ENCODE assay signal across 8 mouse cellular contexts in the genomic region with DNA sequence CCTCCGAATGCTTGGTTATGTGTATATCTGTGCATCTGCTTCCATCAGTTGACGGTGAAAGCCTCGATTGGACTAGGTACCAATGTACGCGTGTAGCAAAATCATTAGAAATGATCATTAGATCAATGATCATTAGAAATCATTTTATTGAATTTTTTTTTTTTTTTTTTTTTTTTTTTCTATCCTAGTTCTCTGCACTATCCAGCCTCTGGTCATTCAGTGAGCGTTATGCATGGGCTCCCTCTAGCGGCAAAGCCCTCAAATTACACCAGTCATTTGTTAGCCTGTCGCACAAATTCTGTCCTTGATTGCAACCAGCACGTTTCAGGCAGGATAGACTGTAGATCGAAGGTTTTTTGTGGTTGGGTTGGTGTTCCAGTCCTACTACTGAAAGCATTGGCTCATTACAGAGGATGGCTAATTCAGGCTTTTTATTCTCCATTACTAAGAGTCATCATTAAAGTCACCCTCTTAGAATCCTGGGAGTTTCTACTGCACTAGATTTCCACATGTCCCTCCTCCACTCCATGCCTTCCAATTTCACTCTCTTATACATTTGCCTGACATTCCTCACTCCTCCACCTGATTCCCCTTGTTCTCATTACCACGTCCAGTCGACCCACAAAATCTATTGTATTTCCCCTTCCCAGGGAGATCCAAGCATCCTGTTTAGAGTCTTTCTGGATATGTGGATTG. TPM values are rescaled to one million over a fixed set of nuclear protein-coding genes. Genes with fewer than 3 reads are reported as not detected.
DNase-seq lines count a peak whose midpoint lies in the region; ATAC-seq and TF ChIP-seq lines count a peak whose summit lies in the region.

No protein-coding gene starts in this region.

- TF ChIP-seq CTCF in lung, adult 2 months (IDR thresholded peaks at IDR 0.05; ENCODE audit: insufficient read depth, low read length) = peak; percentile 63

- peak; percentile 96 for ATAC-seq in frontal cortex, adult (ENCODE audit: low TSS enrichment)

- H3K4me3 ChIP-seq in lung, adult 2 months (replicated peaks; ENCODE audit: extremely low read depth, low read depth, low read length) = no peak overlapping the region

- TF ChIP-seq POLR2A in lung, adult 2 months (IDR thresholded peaks at IDR 0.05; ENCODE audit: borderline replicate concordance, extremely low read depth, low read depth, low read length) = no peak

- peak; percentile 70 to 73 for DNase-seq in B cell, adult 2 months
- peak; percentile 76 for DNase-seq in ES-CJ7 (ENCODE audit: low read depth, low spot score)
- peak; percentile 47 to 52 for DNase-seq in cerebellum, adult 18-20 months
- DNase-seq in kidney, postnatal 25 days = peak; percentile 44 to 52
- peak; percentile 19 for DNase-seq in lung, adult 2 months
- peak; percentile 83 for DNase-seq in retina, embryonic 14.5 days (ENCODE audit: low spot score)
- DNase-seq in urinary bladder, postnatal 25 days (ENCODE audit: low spot score) = peak; percentile 37

- 34% methylated on average over 12 of the region's 12 CpGs for WGBS in lung, adult 2 months

- no peaks in the 10 kb centered on the region for H3K4me1 ChIP-seq in lung, adult 2 months (ENCODE audit: control insufficient read depth, insufficient read depth, low read length)

RNA-seq across cellular contexts. Expression of a gene that starts 38.1 kb away (rescaled TPM):
- 0.11 and 0.44 TPM in 2 replicates for polyA plus RNA-seq in lung, adult 2 months (2012; rRNA removed)

Comparison
In these comparisons a context has a peak if more than half of its experiments do, and no peak if none do; other contexts are left out.
1. DNase-seq: peak in every context shown above with its lines; median percentile 83 in retina, embryonic 14.5 days; 76 in ES-CJ7; 72 in B cell, adult 2 months; 50 in cerebellum, adult 18-20 months; 48 in kidney, postnatal 25 days; 37 in urinary bladder, postnatal 25 days; 19 in lung, adult 2 months.